Mouse (Mus musculus) MN1 (cell line): ENCODE results near the gene Cenpa.

Source experiments
- DNase-seq: peaks from one replicate; pipeline ENCODE4 v3.0.0-alpha.2; 2016; ENCODE audit warnings: low spot score

Gene Cenpa

GRCm38 (mm10) chr5:30666391-30667195 is at the start of gene Cenpa:
Cenpa (plus strand) TSS chr5:30666777.
- DNase-seq: peak; percentile 95

- no peak for DNase-seq
Measured at GRCm38 (mm10) chr5:30617357-30617756, 49.2 kb upstream of the Cenpa start.

- no peak for DNase-seq
Measured at GRCm38 (mm10) chr5:30617851-30618250, 48.7 kb upstream of the Cenpa start.

- DNase-seq: no peak
Measured at GRCm38 (mm10) chr5:30618376-30619003, 48.1 kb upstream of the Cenpa start.

GRCm38 (mm10) chr5:30619211-30619610 is 47.4 kb upstream of the Cenpa start:
- DNase-seq: no peak

- DNase-seq: no peak
Measured at GRCm38 (mm10) chr5:30620567-30620966, 46.0 kb upstream of the Cenpa start.

- DNase-seq: no peak
Measured at GRCm38 (mm10) chr5:30621211-30621790, 45.3 kb upstream of the Cenpa start.

- no peak for DNase-seq
Measured at GRCm38 (mm10) chr5:30621844-30622176, 44.8 kb upstream of the Cenpa start.

GRCm38 (mm10) chr5:30622177-30622840 is 44.3 kb upstream of the Cenpa start:
- DNase-seq: no peak

- DNase-seq: no peak
Measured at GRCm38 (mm10) chr5:30622841-30623185, 43.8 kb upstream of the Cenpa start.

GRCm38 (mm10) chr5:30623380-30623779 is 43.2 kb upstream of the Cenpa start:
- DNase-seq: no peak

- DNase-seq: no peak
Measured at GRCm38 (mm10) chr5:30624311-30624710, 42.3 kb upstream of the Cenpa start.

GRCm38 (mm10) chr5:30624908-30625307 is 41.7 kb upstream of the Cenpa start:
- no peak for DNase-seq

- no peak for DNase-seq
Measured at GRCm38 (mm10) chr5:30625379-30625778, 41.2 kb upstream of the Cenpa start.

- DNase-seq: no peak
Measured at GRCm38 (mm10) chr5:30626331-30627105, 40.1 kb upstream of the Cenpa start.

GRCm38 (mm10) chr5:30628511-30628910 is 38.1 kb upstream of the Cenpa start:
- no peak for DNase-seq

- DNase-seq: no peak
Measured at GRCm38 (mm10) chr5:30630401-30630800, 36.2 kb upstream of the Cenpa start.

- no peak for DNase-seq
Measured at GRCm38 (mm10) chr5:30632134-30632533, 34.4 kb upstream of the Cenpa start.

- no peak for DNase-seq
Measured at GRCm38 (mm10) chr5:30636994-30637393, 29.6 kb upstream of the Cenpa start.

GRCm38 (mm10) chr5:30638041-30638440 is 28.5 kb upstream of the Cenpa start:
- DNase-seq: peak; percentile 78

GRCm38 (mm10) chr5:30643477-30644179 is 22.9 kb upstream of the Cenpa start:
- no peak for DNase-seq
